Mouse (Mus musculus): Measurements from ENCODE around the gene Cmtm6. TPM values are rescaled to one million over a fixed set of nuclear protein-coding genes. Genes with fewer than 3 reads are reported as not detected.

Gene Cmtm6
- polyA plus RNA-seq, 1 experiment from 2014 or later, result 19.2 TPM

- Histone ChIP-seq H3K4me1 (ENCODE audit: control insufficient read depth, insufficient read depth, low read length) (no peaks in the 10 kb centered on the region), H3K27ac (replicated peaks; ENCODE audit: low read depth, low read length) (no peak overlapping the region), H3K9ac (replicated peaks; ENCODE audit: low read length) (no peak overlapping the region), H3K9me3 (ENCODE audit: control insufficient read depth, low read length) (no peaks in the 10 kb centered on the region), H3K27me3 (ENCODE audit: control insufficient read depth, insufficient read depth, low read length) (no peaks in the 10 kb centered on the region), H3K36me3 (ENCODE audit: control insufficient read depth, insufficient read depth, low read length) (0 out of 2 replicates have a peak, but pooled peaks cover 3% of the 10 kb centered on the region), H3K4me2 (ENCODE audit: low read length) (no peak overlapping the region), H3K4me3 (replicated peaks; ENCODE audit: low read depth, low read length) (no peak overlapping the region)
- 84% methylated on average over 7 of the region's 7 CpGs for WGBS
- DNase-seq, result no peak
- no peak for ATAC-seq (ENCODE audit: low FRiP score, low TSS enrichment)
Measured at GRCm38 (mm10) chr9:114758272-114758671, 27.4 kb downstream of the Cmtm6 start.

- Histone ChIP-seq H3K27me3 (ENCODE audit: control insufficient read depth, insufficient read depth, low read length) (no peaks in the 10 kb centered on the region), H3K9me3 (ENCODE audit: control insufficient read depth, low read length) (no peaks in the 10 kb centered on the region), H3K4me3 (replicated peaks; ENCODE audit: low read depth, low read length) (no peak overlapping the region), H3K4me1 (ENCODE audit: control insufficient read depth, insufficient read depth, low read length) (no peaks in the 10 kb centered on the region), H3K9ac (replicated peaks; ENCODE audit: low read length) (no peak overlapping the region), H3K27ac (replicated peaks; ENCODE audit: low read depth, low read length) (no peak overlapping the region), H3K36me3 (ENCODE audit: control insufficient read depth, insufficient read depth, low read length) (0 out of 2 replicates have a peak, but pooled peaks cover 3% of the 10 kb centered on the region), H3K4me2 (ENCODE audit: low read length) (no peak overlapping the region)
- ATAC-seq (ENCODE audit: low FRiP score, low TSS enrichment) (no peak), DNase-seq (no peak)
- 89% methylated on average over 5 of the region's 5 CpGs for WGBS
Measured at GRCm38 (mm10) chr9:114758801-114759200, 27.9 kb downstream of the Cmtm6 start.

GRCm38 (mm10) chr9:114759886-114760285 is 29.0 kb downstream of the Cmtm6 start:
- Histone ChIP-seq H3K27me3 (ENCODE audit: control insufficient read depth, insufficient read depth, low read length) (no peaks in the 10 kb centered on the region), H3K36me3 (ENCODE audit: control insufficient read depth, insufficient read depth, low read length) (0 out of 2 replicates have a peak, but pooled peaks cover 3% of the 10 kb centered on the region), H3K9ac (replicated peaks; ENCODE audit: low read length) (no peak overlapping the region), H3K9me3 (ENCODE audit: control insufficient read depth, low read length) (no peaks in the 10 kb centered on the region), H3K4me1 (ENCODE audit: control insufficient read depth, insufficient read depth, low read length) (no peaks in the 10 kb centered on the region), H3K27ac (replicated peaks; ENCODE audit: low read depth, low read length) (0 out of 2 replicates have a peak overlapping the region, but pooled peaks have one; percentile 1), H3K4me2 (ENCODE audit: low read length) (no peak overlapping the region), H3K4me3 (replicated peaks; ENCODE audit: low read depth, low read length) (no peak overlapping the region)
- 75% methylated on average over 4 of the region's 4 CpGs for WGBS
- no peak for ATAC-seq (ENCODE audit: low FRiP score, low TSS enrichment)
- no peak for DNase-seq

- 86% methylated on average over 5 of the region's 5 CpGs for WGBS
- no peak for ATAC-seq (ENCODE audit: low FRiP score, low TSS enrichment)
- 0 out of 2 replicates have a peak, but pooled peaks cover 3% of the 10 kb centered on the region for H3K36me3 ChIP-seq (ENCODE audit: control insufficient read depth, insufficient read depth, low read length)
Measured at GRCm38 (mm10) chr9:114760353-114760752, 29.4 kb downstream of the Cmtm6 start.

GRCm38 (mm10) chr9:114761848-114762247 is 30.9 kb downstream of the Cmtm6 start:
- Histone ChIP-seq H3K9ac (replicated peaks; ENCODE audit: low read length) (no peak overlapping the region), H3K4me3 (replicated peaks; ENCODE audit: low read depth, low read length) (no peak overlapping the region), H3K9me3 (ENCODE audit: control insufficient read depth, low read length) (no peaks in the 10 kb centered on the region), H3K27me3 (ENCODE audit: control insufficient read depth, insufficient read depth, low read length) (no peaks in the 10 kb centered on the region), H3K4me1 (ENCODE audit: control insufficient read depth, insufficient read depth, low read length) (no peaks in the 10 kb centered on the region), H3K36me3 (ENCODE audit: control insufficient read depth, insufficient read depth, low read length) (0 out of 2 replicates have a peak, but pooled peaks cover 3% of the 10 kb centered on the region), H3K4me2 (ENCODE audit: low read length) (no peak overlapping the region), H3K27ac (replicated peaks; ENCODE audit: low read depth, low read length) (no peak overlapping the region)
- ATAC-seq (ENCODE audit: low FRiP score, low TSS enrichment), result no peak
- 81% methylated on average over 11 of the region's 11 CpGs for WGBS
- no peak for DNase-seq

More at GRCm38 (mm10) chr9:114760353-114760752, 29.4 kb downstream of the Cmtm6 start:
- Histone ChIP-seq H3K27me3 (ENCODE audit: control insufficient read depth, insufficient read depth, low read length) (no peaks in the 10 kb centered on the region), H3K9me3 (ENCODE audit: control insufficient read depth, low read length) (no peaks in the 10 kb centered on the region), H3K4me2 (ENCODE audit: low read length) (no peak overlapping the region), H3K4me1 (ENCODE audit: control insufficient read depth, insufficient read depth, low read length) (no peaks in the 10 kb centered on the region), H3K4me3 (replicated peaks; ENCODE audit: low read depth, low read length) (no peak overlapping the region), H3K9ac (replicated peaks; ENCODE audit: low read length) (no peak overlapping the region), H3K27ac (replicated peaks; ENCODE audit: low read depth, low read length) (no peak overlapping the region)
- no peak for DNase-seq

- no peak overlapping the region for H3K27ac ChIP-seq (replicated peaks; ENCODE audit: low read depth, low read length)
- DNase-seq, result peak; percentile 72
- 0 out of 2 replicates have a peak, but pooled peaks cover 3% of the 10 kb centered on the region for H3K36me3 ChIP-seq (ENCODE audit: control insufficient read depth, insufficient read depth, low read length)
- H3K9me3 ChIP-seq (ENCODE audit: control insufficient read depth, low read length), result no peaks in the 10 kb centered on the region
- no peak overlapping the region for H3K4me2 ChIP-seq (ENCODE audit: low read length)
- H3K4me3 ChIP-seq (replicated peaks; ENCODE audit: low read depth, low read length), result no peak overlapping the region
- no peak for ATAC-seq (ENCODE audit: low FRiP score, low TSS enrichment)
- H3K4me1 ChIP-seq (ENCODE audit: control insufficient read depth, insufficient read depth, low read length), result no peaks in the 10 kb centered on the region
- WGBS, result 67% methylated on average over 13 of the region's 13 CpGs
- no peak overlapping the region for H3K9ac ChIP-seq (replicated peaks; ENCODE audit: low read length)
- no peaks in the 10 kb centered on the region for H3K27me3 ChIP-seq (ENCODE audit: control insufficient read depth, insufficient read depth, low read length)
Measured at GRCm38 (mm10) chr9:114763341-114763740, 32.4 kb downstream of the Cmtm6 start.

- H3K9ac ChIP-seq (replicated peaks; ENCODE audit: low read length), result no peak overlapping the region
- DNase-seq, result peak; percentile 77
- WGBS, result 66% methylated on average over 13 of the region's 13 CpGs
- H3K9me3 ChIP-seq (ENCODE audit: control insufficient read depth, low read length), result no peaks in the 10 kb centered on the region
- H3K4me1 ChIP-seq (ENCODE audit: control insufficient read depth, insufficient read depth, low read length), result no peaks in the 10 kb centered on the region
- peak overlapping the region; percentile 20; the same call in 1 of the 2 replicates for H3K27ac ChIP-seq (replicated peaks; ENCODE audit: low read depth, low read length)
- H3K4me3 ChIP-seq (replicated peaks; ENCODE audit: low read depth, low read length), result no peak overlapping the region
- H3K27me3 ChIP-seq (ENCODE audit: control insufficient read depth, insufficient read depth, low read length), result no peaks in the 10 kb centered on the region
- H3K36me3 ChIP-seq (ENCODE audit: control insufficient read depth, insufficient read depth, low read length), result no peaks in the 10 kb centered on the region
- ATAC-seq (ENCODE audit: low FRiP score, low TSS enrichment), result 0 out of 2 replicates have a peak, but pooled peaks have one; percentile 34
- H3K4me2 ChIP-seq (ENCODE audit: low read length), result no peak overlapping the region
Measured at GRCm38 (mm10) chr9:114767030-114767429, 36.1 kb downstream of the Cmtm6 start.

GRCm38 (mm10) chr9:114767507-114767906 is 36.6 kb downstream of the Cmtm6 start:
- DNase-seq, result no peak
- H3K36me3 ChIP-seq (ENCODE audit: control insufficient read depth, insufficient read depth, low read length), result no peaks in the 10 kb centered on the region
- no peak overlapping the region for H3K27ac ChIP-seq (replicated peaks; ENCODE audit: low read depth, low read length)
- 75% methylated on average over 2 of the region's 2 CpGs for WGBS
- ATAC-seq (ENCODE audit: low FRiP score, low TSS enrichment), result no peak
- H3K27me3 ChIP-seq (ENCODE audit: control insufficient read depth, insufficient read depth, low read length), result no peaks in the 10 kb centered on the region
- H3K9ac ChIP-seq (replicated peaks; ENCODE audit: low read length), result no peak overlapping the region
- H3K4me1 ChIP-seq (ENCODE audit: control insufficient read depth, insufficient read depth, low read length), result no peaks in the 10 kb centered on the region
- no peak overlapping the region for H3K4me2 ChIP-seq (ENCODE audit: low read length)
- H3K9me3 ChIP-seq (ENCODE audit: control insufficient read depth, low read length), result no peaks in the 10 kb centered on the region
- H3K4me3 ChIP-seq (replicated peaks; ENCODE audit: low read depth, low read length), result no peak overlapping the region

- no peak overlapping the region for H3K27ac ChIP-seq (replicated peaks; ENCODE audit: low read depth, low read length)
- no peak overlapping the region for H3K4me2 ChIP-seq (ENCODE audit: low read length)
- H3K4me1 ChIP-seq (ENCODE audit: control insufficient read depth, insufficient read depth, low read length), result no peaks in the 10 kb centered on the region
- no peaks in the 10 kb centered on the region for H3K36me3 ChIP-seq (ENCODE audit: control insufficient read depth, insufficient read depth, low read length)
- no peaks in the 10 kb centered on the region for H3K9me3 ChIP-seq (ENCODE audit: control insufficient read depth, low read length)
- DNase-seq (no peak), ATAC-seq (ENCODE audit: low FRiP score, low TSS enrichment) (no peak)
- 57% methylated on average over 10 of the region's 10 CpGs for WGBS
- H3K4me3 ChIP-seq (replicated peaks; ENCODE audit: low read depth, low read length), result no peak overlapping the region
- no peak overlapping the region for H3K9ac ChIP-seq (replicated peaks; ENCODE audit: low read length)
- no peaks in the 10 kb centered on the region for H3K27me3 ChIP-seq (ENCODE audit: control insufficient read depth, insufficient read depth, low read length)
Measured at GRCm38 (mm10) chr9:114768066-114768465, 37.1 kb downstream of the Cmtm6 start.
